Mouse (Mus musculus): ENCODE data around the gene Fam107a. TPM values are rescaled to one million over a fixed set of nuclear protein-coding genes. Genes with fewer than 3 reads are reported as not detected.
A peak's percentile ranks its signal among the peaks of the same experiment; 100 is the strongest.

The Fam107a gene
- total RNA-seq, 1 experiment from 2014 or later = 1.6 TPM

GRCm38 (mm10) chr14:8256881-8257280 lies 60.9 kb downstream of the Fam107a start:
- DNase-seq = no peak

GRCm38 (mm10) chr14:8256072-8256471 lies 61.8 kb downstream of the Fam107a start:
- DNase-seq = no peak

DNA sequence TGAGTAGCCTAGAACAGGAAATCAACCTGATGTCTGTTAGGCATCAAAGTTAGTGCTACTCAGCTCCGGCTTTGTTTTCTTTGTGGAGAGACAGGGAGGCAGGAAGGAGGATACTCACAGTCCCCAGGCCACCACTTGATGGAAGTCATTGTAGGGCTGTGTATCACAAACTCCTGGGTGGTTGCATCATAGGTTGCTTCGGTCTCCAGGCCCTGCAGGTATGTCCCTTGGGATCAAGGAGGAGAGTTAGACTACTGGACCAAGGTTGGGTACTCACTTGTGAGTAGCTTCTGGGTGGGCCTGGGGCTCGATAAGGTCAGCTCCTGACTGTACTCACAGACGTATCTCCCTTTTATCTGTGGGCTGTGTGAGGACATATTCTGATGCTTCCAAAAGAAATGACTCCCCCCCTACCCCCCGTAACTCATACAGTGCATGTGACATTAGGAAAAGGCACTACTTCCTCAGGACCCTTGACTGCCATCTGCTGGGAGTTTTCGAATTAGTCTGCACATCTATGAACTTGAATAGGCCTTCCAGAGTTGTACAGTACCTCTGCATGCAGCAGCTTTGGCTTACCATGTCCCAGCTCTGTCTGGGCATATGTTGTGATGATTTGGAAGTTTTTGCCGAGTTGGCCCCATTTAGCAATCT lies 62.6 kb downstream of the Fam107a start:
- DNase-seq = peak; percentile 41

- no peak for DNase-seq
These were observed 66.4 kb downstream of the Fam107a start for GRCm38 (mm10) chr14:8251330-8251885.

DNA sequence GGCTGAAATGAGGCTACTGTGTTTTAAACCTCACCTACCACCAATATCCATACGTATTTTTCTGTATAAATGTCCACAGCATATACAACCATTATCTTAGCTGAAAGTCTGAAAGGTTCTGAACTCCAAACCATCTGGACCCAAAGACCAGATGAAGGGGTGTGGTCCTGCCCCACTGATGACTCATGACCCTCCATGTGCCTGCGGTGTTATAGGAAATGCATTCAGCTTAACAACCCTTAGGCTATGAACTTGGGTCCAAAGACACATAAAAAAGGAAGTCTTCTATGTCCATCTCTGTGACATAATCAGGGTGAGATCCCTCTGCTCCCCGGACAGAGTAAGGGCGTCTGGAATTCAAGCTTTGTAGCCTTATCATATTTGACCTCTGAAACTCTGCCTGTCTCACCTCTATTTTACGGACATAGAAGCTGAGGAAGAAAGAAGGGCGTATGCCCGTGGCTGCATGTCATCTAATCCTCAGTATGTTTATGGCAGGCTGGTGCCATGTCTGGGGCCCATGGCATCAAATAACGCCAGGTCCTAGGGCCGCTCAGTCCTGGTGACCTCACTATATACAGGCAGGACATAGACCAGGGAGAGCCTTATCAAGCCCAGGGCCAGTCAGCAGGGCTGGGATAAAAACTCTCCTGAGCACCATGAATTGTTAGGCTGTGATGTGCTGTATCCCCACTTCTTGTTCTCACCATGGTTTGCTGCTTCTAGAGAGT lies 67.5 kb downstream of the Fam107a start:
- no peak for DNase-seq

DNA sequence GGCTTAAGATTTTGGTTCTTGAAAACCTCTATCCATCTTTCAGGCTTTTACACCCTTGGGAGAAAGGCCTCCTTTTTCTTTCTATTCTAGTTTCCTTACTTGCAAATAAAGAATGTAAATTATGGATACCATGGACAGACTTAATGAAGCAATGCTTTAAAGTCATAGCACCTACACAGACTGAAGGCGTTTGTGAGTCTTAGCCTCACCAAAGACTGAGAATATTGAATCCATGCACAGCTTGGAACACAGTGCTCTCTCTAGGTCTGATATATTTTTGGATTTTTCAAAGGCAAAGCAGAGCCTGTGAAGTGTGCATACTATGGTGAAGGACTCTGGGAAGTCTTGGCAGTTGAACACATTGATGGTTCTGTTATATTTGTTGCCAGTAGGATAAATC lies 68.6 kb downstream of the Fam107a start:
- no peak for DNase-seq

DNA sequence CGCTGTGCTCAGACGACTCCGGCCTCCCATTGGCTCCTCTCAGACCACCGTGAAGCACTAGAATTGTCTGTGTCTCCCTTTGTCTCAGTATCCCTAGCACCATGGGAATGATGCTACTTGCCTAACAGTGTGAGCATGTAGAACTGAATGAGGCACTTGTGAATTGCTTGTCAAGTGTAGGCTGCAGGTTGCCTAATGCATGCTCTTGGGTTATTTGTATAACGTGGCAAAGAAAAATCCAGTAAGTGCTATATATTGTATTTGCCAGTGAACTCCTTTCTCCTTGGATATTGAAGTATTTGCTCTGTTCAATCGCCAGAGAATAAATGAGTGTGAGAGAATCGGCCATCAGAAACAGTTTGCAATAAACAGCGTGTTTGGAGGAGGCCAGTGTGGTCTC lies 70.9 kb downstream of the Fam107a start:
- DNase-seq = no peak

Other genes starting within 250 kb of the Fam107a start
- 36.2 and 38.2 TPM in 2 replicates for gene Rpp14, start 237.7 kb downstream of the Fam107a start, total RNA-seq (2021)
- 52.8 and 78.7 TPM in 2 replicates for gene Pxk, start 219.8 kb downstream of the Fam107a start, total RNA-seq (2021)
- 313 and 323 TPM in 2 replicates for gene Pdhb, start 145.0 kb downstream of the Fam107a start, total RNA-seq (2021)
- gene Kctd6, start 103.9 kb downstream of the Fam107a start, total RNA-seq (2021) = 12.9 and 13.7 TPM in 2 replicates
- gene Acox2, start 58.7 kb downstream of the Fam107a start, total RNA-seq (2021) = 0.43 and 1.5 TPM in 2 replicates
- not detected in 2 replicates for gene Oit1, start 60.7 kb upstream of the Fam107a start, total RNA-seq (2021)

Data from adrenal gland, postnatal 25 days (tissue).